31 mouse cellular contexts compared by ENCODE assay signal in genomic region chr10:3647811-3648731, GRCm38 (mm10).
A peak's percentile ranks its signal among the peaks of the same experiment; 100 is the strongest.
DNase-seq lines count a peak whose midpoint lies in the region; ATAC-seq and TF ChIP-seq lines count a peak whose summit lies in the region.
"Had no signal": no experiment of that assay in that cellular context is flagged by ENCODE, and none has a peak within 500 bp of the region (broad histone marks: within the 10 kb centered on the region; RNA-seq: fewer than 3 reads in every experiment).

No protein-coding gene starts in this region.

- TF ChIP-seq CTCF in intestine, postnatal 0 days (IDR thresholded peaks at IDR 0.05; ENCODE audit: low read depth): no peak
- no peak for TF ChIP-seq CTCF in midbrain, postnatal 0 days (IDR thresholded peaks at IDR 0.05)

- no peaks in the 10 kb centered on the region for H3K27me3 ChIP-seq in intestine, embryonic 14.5 days (replicated peaks; ENCODE audit: control insufficient read depth, insufficient read depth, low read length)
- no peaks in the 10 kb centered on the region for H3K27me3 ChIP-seq in intestine, postnatal 0 days (replicated peaks; ENCODE audit: control insufficient read depth, insufficient read depth, low read length)
- H3K27me3 ChIP-seq in midbrain, embryonic 11.5 days (ENCODE audit: control insufficient read depth, insufficient read depth, low read length): no peaks in the 10 kb centered on the region
- no peaks in the 10 kb centered on the region for H3K27me3 ChIP-seq in midbrain, postnatal 0 days (ENCODE audit: insufficient read depth, low read length)
- H3K27me3 ChIP-seq in intestine, embryonic 15.5 days (replicated peaks): no peaks in the 10 kb centered on the region
- no peaks in the 10 kb centered on the region for H3K27me3 ChIP-seq in stomach, embryonic 16.5 days (ENCODE audit: control insufficient read depth, insufficient read depth, low read length)
- H3K27me3 ChIP-seq: CH12.LX; embryonic facial prominence, embryonic 13.5 days; forebrain, embryonic 12.5 days; forebrain, embryonic 15.5 days; heart, embryonic 12.5 days; heart, embryonic 15.5 days had no signal

- peak; percentile 81 for ATAC-seq in intestine, embryonic 14.5 days (replicated peaks; ENCODE audit: low FRiP score, low TSS enrichment, low read depth)
- ATAC-seq in intestine, postnatal 0 days: no peak
- ATAC-seq in midbrain, embryonic 11.5 days (ENCODE audit: low FRiP score): no peak
- ATAC-seq in midbrain, postnatal 0 days (ENCODE audit: low FRiP score): no peak
- ATAC-seq in intestine, embryonic 15.5 days: peak; percentile 73
- peak; percentile 56; the same call in 1 of the 2 replicates for ATAC-seq in stomach, embryonic 16.5 days (ENCODE audit: insufficient read depth, low FRiP score)
- ATAC-seq: forebrain, embryonic 15.5 days; hindbrain, postnatal 0 days; Patski had no signal

- H3K4me1 ChIP-seq in intestine, embryonic 14.5 days (replicated peaks; ENCODE audit: control insufficient read depth, insufficient read depth, low read length): no peaks in the 10 kb centered on the region; the same call in 1 of the 2 replicates
- H3K4me1 ChIP-seq in intestine, postnatal 0 days (replicated peaks; ENCODE audit: control insufficient read depth, insufficient read depth, low read length): no peaks in the 10 kb centered on the region
- H3K4me1 ChIP-seq in midbrain, embryonic 11.5 days (ENCODE audit: control insufficient read depth, insufficient read depth, low read length): no peaks in the 10 kb centered on the region
- H3K4me1 ChIP-seq in midbrain, postnatal 0 days (ENCODE audit: insufficient read depth, low read length): no peaks in the 10 kb centered on the region
- H3K4me1 ChIP-seq in intestine, embryonic 15.5 days (replicated peaks): 0 out of 2 replicates have a peak, but pooled peaks cover 3% of the 10 kb centered on the region
- no peaks in the 10 kb centered on the region; the same call in 1 of the 2 replicates for H3K4me1 ChIP-seq in stomach, embryonic 16.5 days (ENCODE audit: control insufficient read depth, insufficient read depth, low read length)
- H3K4me1 ChIP-seq: embryonic facial prominence, embryonic 10.5 days; forebrain, embryonic 12.5 days; forebrain, embryonic 15.5 days; heart, embryonic 12.5 days; heart, embryonic 15.5 days had no signal

- no peak overlapping the region for H3K9ac ChIP-seq in intestine, embryonic 14.5 days (ENCODE audit: low read length)
- no peak overlapping the region for H3K9ac ChIP-seq in intestine, postnatal 0 days (ENCODE audit: low read depth, low read length)
- no peak overlapping the region for H3K9ac ChIP-seq in midbrain, embryonic 11.5 days (ENCODE audit: low read length)
- no peak overlapping the region for H3K9ac ChIP-seq in midbrain, postnatal 0 days (replicated peaks; ENCODE audit: low read length, poor library complexity, severe bottlenecking)
- H3K9ac ChIP-seq in intestine, embryonic 15.5 days: no peak overlapping the region
- no peak overlapping the region for H3K9ac ChIP-seq in stomach, embryonic 16.5 days (ENCODE audit: low read length)
- H3K9ac ChIP-seq: embryonic facial prominence, embryonic 13.5 days; forebrain, embryonic 12.5 days; forebrain, embryonic 15.5 days; heart, embryonic 12.5 days; heart, embryonic 15.5 days; hindbrain, embryonic 14.5 days had no signal

- no peak overlapping the region for H3K4me2 ChIP-seq in intestine, embryonic 14.5 days (ENCODE audit: low read length)
- no peak overlapping the region for H3K4me2 ChIP-seq in intestine, postnatal 0 days (replicated peaks; ENCODE audit: low read depth)
- no peak overlapping the region for H3K4me2 ChIP-seq in midbrain, embryonic 11.5 days
- H3K4me2 ChIP-seq in midbrain, postnatal 0 days (ENCODE audit: low read depth, low read length, poor library complexity, severe bottlenecking): no peak overlapping the region
- H3K4me2 ChIP-seq in intestine, embryonic 15.5 days (replicated peaks): no peak overlapping the region
- no peak overlapping the region for H3K4me2 ChIP-seq in stomach, embryonic 16.5 days (ENCODE audit: low read depth, low read length)
- H3K4me2 ChIP-seq: embryonic facial prominence, embryonic 13.5 days; forebrain, embryonic 12.5 days; forebrain, embryonic 15.5 days; heart, embryonic 12.5 days; heart, embryonic 15.5 days; hindbrain, embryonic 14.5 days had no signal

- WGBS in intestine, embryonic 14.5 days: 57% methylated on average over 7 of the region's 7 CpGs
- WGBS in intestine, postnatal 0 days: 38% methylated on average over 7 of the region's 7 CpGs
- WGBS in midbrain, embryonic 11.5 days: 83% methylated on average over 7 of the region's 7 CpGs
- 83% methylated on average over 7 of the region's 7 CpGs for WGBS in midbrain, postnatal 0 days
- 45% methylated on average over 7 of the region's 7 CpGs for WGBS in intestine, embryonic 15.5 days
- 46% methylated on average over 7 of the region's 7 CpGs for WGBS in stomach, embryonic 16.5 days

- no peaks in the 10 kb centered on the region for H3K9me3 ChIP-seq in intestine, embryonic 14.5 days (ENCODE audit: control insufficient read depth, low read length)
- no peaks in the 10 kb centered on the region for H3K9me3 ChIP-seq in intestine, postnatal 0 days (ENCODE audit: control insufficient read depth)
- no peaks in the 10 kb centered on the region for H3K9me3 ChIP-seq in midbrain, embryonic 11.5 days (ENCODE audit: control insufficient read depth, low read length)
- H3K9me3 ChIP-seq in midbrain, postnatal 0 days (ENCODE audit: low read length): no peaks in the 10 kb centered on the region
- H3K9me3 ChIP-seq in intestine, embryonic 15.5 days: no peaks in the 10 kb centered on the region
- H3K9me3 ChIP-seq in stomach, embryonic 16.5 days (replicated peaks; ENCODE audit: control insufficient read depth, low read length): no peaks in the 10 kb centered on the region
- H3K9me3 ChIP-seq: embryonic facial prominence, embryonic 10.5 days; embryonic facial prominence, embryonic 13.5 days; forebrain, embryonic 12.5 days; forebrain, embryonic 15.5 days; G1E; heart, embryonic 12.5 days; heart, embryonic 15.5 days had no signal

- DNase-seq in intestine, embryonic 14.5 days (ENCODE audit: low spot score): no peak
- peak; percentile 59 for DNase-seq in midbrain, embryonic 11.5 days (ENCODE audit: low spot score, missing footprints)
- no peak for DNase-seq in midbrain, postnatal 0 days (ENCODE audit: low spot score)
- DNase-seq in ovary, postnatal 14 days (ENCODE audit: low spot score): no peak
- no peak for DNase-seq in layer of hippocampus, adult 18-20 months (ENCODE audit: low spot score in 2 of 2)
- DNase-seq: adrenal gland, adult 2 months; adrenal gland, postnatal 14 days; B cell, adult 2 months; cerebellum, adult 11 months; cerebellum, adult 2 months; cerebellum, postnatal 10 days; cerebellum, postnatal 36 days; embryo, embryonic 11 days; gastrocnemius, postnatal 25 days; heart, postnatal 14 days; heart, postnatal 4 days had no signal

- H3K27ac ChIP-seq in intestine, embryonic 14.5 days (ENCODE audit: low read depth): no peak overlapping the region; the same call in 1 of the 2 replicates
- H3K27ac ChIP-seq in intestine, postnatal 0 days (ENCODE audit: low read depth, low read length): no peak overlapping the region
- H3K27ac ChIP-seq in midbrain, embryonic 11.5 days (ENCODE audit: low read depth, low read length): no peak overlapping the region
- no peak overlapping the region for H3K27ac ChIP-seq in midbrain, postnatal 0 days (ENCODE audit: low read depth, low read length)
- no peak overlapping the region for H3K27ac ChIP-seq in intestine, embryonic 15.5 days
- no peak overlapping the region for H3K27ac ChIP-seq in stomach, embryonic 16.5 days (ENCODE audit: low read length)
- H3K27ac ChIP-seq: embryonic facial prominence, embryonic 10.5 days; embryonic facial prominence, embryonic 13.5 days; forebrain, embryonic 12.5 days; forebrain, embryonic 15.5 days; heart, embryonic 15.5 days; hindbrain, embryonic 14.5 days; hindbrain, postnatal 0 days had no signal

- H3K36me3 ChIP-seq in intestine, embryonic 14.5 days (ENCODE audit: control insufficient read depth, insufficient read depth, low read length): no peaks in the 10 kb centered on the region
- no peaks in the 10 kb centered on the region for H3K36me3 ChIP-seq in intestine, postnatal 0 days (ENCODE audit: control insufficient read depth, insufficient read depth)
- no peaks in the 10 kb centered on the region for H3K36me3 ChIP-seq in midbrain, embryonic 11.5 days (ENCODE audit: control insufficient read depth, insufficient read depth, low read length)
- H3K36me3 ChIP-seq in midbrain, postnatal 0 days (ENCODE audit: insufficient read depth, low read length): no peaks in the 10 kb centered on the region
- no peaks in the 10 kb centered on the region for H3K36me3 ChIP-seq in intestine, embryonic 15.5 days
- H3K36me3 ChIP-seq in stomach, embryonic 16.5 days (ENCODE audit: control insufficient read depth, insufficient read depth, low read length): no peaks in the 10 kb centered on the region
- H3K36me3 ChIP-seq: embryonic facial prominence, embryonic 10.5 days; embryonic facial prominence, embryonic 13.5 days; forebrain, embryonic 12.5 days; forebrain, embryonic 15.5 days; G1E; heart, embryonic 12.5 days; heart, embryonic 15.5 days had no signal

- H3K4me3 ChIP-seq in intestine, embryonic 14.5 days (ENCODE audit: low read depth, low read length): no peak overlapping the region
- no peak overlapping the region for H3K4me3 ChIP-seq in intestine, postnatal 0 days (ENCODE audit: low read depth, low read length)
- H3K4me3 ChIP-seq in midbrain, embryonic 11.5 days (ENCODE audit: low read depth, low read length): no peak overlapping the region
- no peak overlapping the region for H3K4me3 ChIP-seq in midbrain, postnatal 0 days (ENCODE audit: low read depth, low read length)
- no peak overlapping the region for H3K4me3 ChIP-seq in intestine, embryonic 15.5 days (replicated peaks)
- H3K4me3 ChIP-seq in stomach, embryonic 16.5 days (replicated peaks; ENCODE audit: low read length): no peak overlapping the region
- H3K4me3 ChIP-seq: embryonic facial prominence, embryonic 10.5 days; embryonic facial prominence, embryonic 13.5 days; erythroblast, embryonic 14.5 days; forebrain, embryonic 12.5 days; forebrain, embryonic 15.5 days; heart, embryonic 12.5 days; heart, embryonic 15.5 days had no signal

Comparison
In these comparisons a context has a peak if more than half of its experiments do, and no peak if none do; other contexts are left out.
1. ATAC-seq: peak in intestine, embryonic 14.5 days (single experiment), intestine, embryonic 15.5 days (single experiment) and stomach, embryonic 16.5 days (single experiment); none in intestine, postnatal 0 days (single experiment), midbrain, embryonic 11.5 days (single experiment) and midbrain, postnatal 0 days (single experiment).